Mouse (Mus musculus): ENCODE measurements around the gene Sh3rf1.

Gene Sh3rf1

GRCm38 (mm10) chr8:61223283-61223682 is 389 bp upstream of the Sh3rf1 start:
- in situ Hi-C loops (cut with MboI, MseI) = loop anchor here in 1 of 2 experiments (5.0 to 10.0 kb wide), 2 partner anchors 132 to 264 kb away; partner anchors contain the start of gene Cbr4

DNA sequence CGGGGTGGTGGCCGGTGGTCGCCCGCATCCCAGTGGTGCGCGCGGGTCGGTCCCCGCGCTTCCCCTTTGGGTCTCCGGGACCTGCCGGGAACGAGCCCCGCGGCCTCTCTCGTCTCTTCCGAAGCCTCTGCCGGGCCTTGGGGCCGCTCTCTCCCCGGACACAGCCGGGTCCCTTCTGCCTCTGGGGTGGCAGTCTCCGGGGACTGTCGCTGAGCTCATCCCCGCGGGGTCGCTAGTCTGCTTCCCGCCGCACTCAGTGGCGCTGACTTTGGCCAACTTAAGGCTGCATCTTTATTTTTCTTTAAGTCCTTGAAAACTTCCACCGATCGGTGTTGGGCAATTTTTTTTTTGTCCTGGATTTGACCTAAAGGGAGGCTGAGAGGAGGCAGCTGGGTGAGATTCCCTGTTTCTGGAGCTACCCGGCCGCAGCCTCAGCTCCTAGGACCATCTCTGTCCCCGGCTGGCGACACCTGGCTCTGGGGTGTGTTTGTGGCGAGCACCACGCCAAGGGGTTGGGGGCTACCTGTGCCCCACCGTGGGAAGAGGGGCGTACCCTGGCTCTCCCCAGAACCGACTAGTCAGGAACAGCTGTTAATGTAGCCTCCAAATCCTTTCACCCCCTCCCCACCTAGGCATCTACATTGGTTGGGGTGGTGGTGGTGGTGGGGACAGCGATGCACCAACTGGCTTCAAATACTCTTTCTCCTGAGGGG is 864 bp downstream of the Sh3rf1 start:
- in situ Hi-C loops (cut with MboI, MseI) = loop anchor here (5.0 to 10.0 kb wide), 3 partner anchors 53 to 263 kb away; partner anchors contain the start of gene Cbr4 (in 1 of the 2)

DNA sequence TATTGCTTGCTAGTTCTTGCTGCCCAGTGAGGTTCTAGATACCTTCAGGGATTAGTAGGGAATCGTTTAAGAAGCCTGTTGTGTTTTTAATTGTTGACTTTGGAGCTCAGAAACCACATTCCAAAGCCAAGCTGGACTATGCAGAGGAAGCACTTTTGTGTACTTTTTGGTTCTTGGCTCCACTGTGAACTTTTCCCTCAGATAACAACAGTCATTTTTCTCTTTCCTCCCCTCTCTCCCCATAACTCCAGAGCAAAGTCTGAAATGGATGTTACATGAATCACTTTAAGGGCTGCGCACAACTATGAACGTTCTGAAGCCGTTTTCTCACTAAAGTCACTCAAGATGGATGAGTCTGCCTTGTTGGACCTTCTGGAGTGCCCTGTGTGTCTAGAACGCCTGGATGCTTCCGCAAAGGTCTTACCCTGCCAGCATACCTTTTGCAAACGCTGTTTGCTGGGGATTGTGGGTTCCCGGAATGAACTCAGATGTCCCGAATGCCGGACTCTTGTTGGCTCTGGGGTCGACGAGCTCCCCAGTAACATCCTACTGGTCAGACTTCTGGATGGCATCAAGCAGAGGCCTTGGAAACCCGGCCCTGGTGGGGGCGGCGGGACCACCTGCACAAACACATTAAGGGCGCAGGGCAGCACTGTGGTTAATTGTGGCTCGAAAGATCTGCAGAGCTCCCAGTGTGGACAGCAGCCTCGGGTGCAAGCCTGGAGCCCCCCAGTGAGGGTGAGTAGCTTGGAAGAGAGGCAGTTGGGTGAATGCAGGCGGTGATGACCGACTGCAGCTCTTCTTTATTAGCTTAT is 2.1 kb downstream of the Sh3rf1 start:
- in situ Hi-C loops (cut with MboI, MseI) = loop anchor here (5.0 to 10.0 kb wide), 2 partner anchors 52 to 129 kb away; no protein-coding TSS in a partner anchor

- in situ Hi-C loops (cut with MboI, MseI) = loop anchor here (5.0 to 10.0 kb wide), 2 partner anchors 51 to 128 kb away; no protein-coding TSS in a partner anchor
These were observed 3.0 kb downstream of the Sh3rf1 start for GRCm38 (mm10) chr8:61226632-61227031.

DNA sequence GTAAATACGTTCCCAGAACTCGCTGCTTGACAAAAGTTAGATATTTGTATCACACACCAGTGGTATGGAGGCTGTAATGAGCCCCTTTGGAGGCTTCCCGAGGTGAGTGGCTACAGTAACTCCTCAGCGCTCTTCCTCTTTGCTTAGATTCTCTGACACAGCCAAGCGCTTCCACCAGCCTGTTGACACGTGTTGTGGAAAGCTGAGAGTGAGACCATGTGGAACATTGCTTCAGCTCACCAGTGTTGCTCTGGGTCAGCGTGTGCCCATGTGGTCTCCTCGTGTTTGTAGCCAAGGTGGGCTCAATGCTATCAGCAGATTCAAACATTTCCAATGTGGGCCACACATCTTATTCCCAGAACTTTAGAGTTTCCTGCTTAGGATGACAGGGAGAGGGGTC is 5.0 kb downstream of the Sh3rf1 start:
- in situ Hi-C loops (cut with MboI, MseI) = loop anchor here (5.0 to 10.0 kb wide), 2 partner anchors 49 to 126 kb away; no protein-coding TSS in a partner anchor

GRCm38 (mm10) chr8:61229511-61230195 is 6.0 kb downstream of the Sh3rf1 start:
- in situ Hi-C loops (cut with MboI, MseI) = loop anchor here (5.0 to 10.0 kb wide), 2 partner anchors 48 to 125 kb away; no protein-coding TSS in a partner anchor

GRCm38 (mm10) chr8:61230881-61231755 is 7.4 kb downstream of the Sh3rf1 start:
- in situ Hi-C loops (cut with MboI, MseI) = no loop called here

GRCm38 (mm10) chr8:61235499-61235898 is 11.8 kb downstream of the Sh3rf1 start:
- in situ Hi-C loops (cut with MboI, MseI) = no loop called here

DNA sequence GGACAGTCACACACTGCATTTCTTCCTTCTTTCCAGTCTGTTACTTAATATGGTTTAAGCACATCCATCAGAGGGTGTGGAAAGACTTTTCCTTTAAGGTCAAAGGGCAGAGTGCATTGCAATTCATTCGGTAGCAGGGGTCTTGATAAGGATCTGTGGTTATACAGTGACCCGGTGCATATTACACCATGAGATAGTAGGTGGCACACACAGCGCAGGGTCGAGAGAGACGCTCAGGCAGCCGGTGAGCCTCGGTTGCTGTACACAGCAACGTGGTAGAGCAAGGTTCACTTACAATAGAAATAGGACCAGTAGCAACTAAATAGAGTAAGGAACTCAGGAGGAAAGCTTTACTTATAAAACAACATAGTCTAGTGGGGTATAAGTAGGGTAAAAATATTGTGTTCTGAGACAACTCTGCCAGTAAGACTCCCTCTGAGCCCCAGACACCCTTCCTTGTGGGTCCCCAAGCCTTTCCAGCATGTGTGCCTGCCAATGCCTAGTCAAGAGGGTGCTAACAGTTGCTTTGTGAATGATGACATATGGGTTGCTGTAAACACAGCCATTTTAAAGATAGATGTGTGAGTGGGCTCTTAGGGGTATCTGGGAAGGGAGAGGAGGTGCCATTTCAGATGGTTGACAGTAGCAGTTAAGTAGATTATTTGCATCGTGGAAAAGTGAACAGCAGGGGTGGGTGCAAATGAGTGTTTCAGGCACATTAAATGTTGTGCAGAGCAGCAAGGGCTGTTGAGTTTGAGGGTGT is 13.0 kb downstream of the Sh3rf1 start:
- in situ Hi-C loops (cut with MboI, MseI) = no loop called here

GRCm38 (mm10) chr8:61239576-61239975 is 15.9 kb downstream of the Sh3rf1 start:
- in situ Hi-C loops (cut with MboI, MseI) = no loop called here

GRCm38 (mm10) chr8:61241229-61241628 is 17.6 kb downstream of the Sh3rf1 start:
- in situ Hi-C loops (cut with MboI, MseI) = no loop called here

- in situ Hi-C loops (cut with MboI, MseI) = no loop called here
These were observed 19.2 kb downstream of the Sh3rf1 start for GRCm38 (mm10) chr8:61242896-61243295.

DNA sequence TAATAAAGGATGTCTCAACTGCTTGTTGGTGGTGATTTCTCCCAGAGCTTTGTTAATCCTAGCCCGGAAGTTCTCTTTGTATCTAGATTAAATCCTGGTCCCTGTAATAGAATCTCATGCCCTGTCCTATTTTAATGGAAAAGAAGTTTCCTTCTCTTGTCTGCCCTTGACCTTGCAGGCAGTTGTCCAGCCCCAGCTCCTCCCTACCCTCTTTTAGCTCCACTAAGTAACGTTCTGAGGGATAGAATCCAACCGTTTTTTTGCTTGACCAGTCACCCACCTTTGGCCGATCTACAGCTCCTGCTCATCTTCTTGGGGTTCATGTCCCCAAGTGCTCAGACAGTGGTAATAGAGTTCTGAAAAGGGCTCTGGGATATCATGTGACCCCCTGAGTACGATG is 19.8 kb downstream of the Sh3rf1 start:
- in situ Hi-C loops (cut with MboI, MseI) = no loop called here

- in situ Hi-C loops (cut with MboI, MseI) = no loop called here
These were observed 20.5 kb downstream of the Sh3rf1 start for GRCm38 (mm10) chr8:61244157-61244556.

GRCm38 (mm10) chr8:61247270-61248025 is 23.8 kb downstream of the Sh3rf1 start:
- in situ Hi-C loops (cut with MboI, MseI) = no loop called here

DNA sequence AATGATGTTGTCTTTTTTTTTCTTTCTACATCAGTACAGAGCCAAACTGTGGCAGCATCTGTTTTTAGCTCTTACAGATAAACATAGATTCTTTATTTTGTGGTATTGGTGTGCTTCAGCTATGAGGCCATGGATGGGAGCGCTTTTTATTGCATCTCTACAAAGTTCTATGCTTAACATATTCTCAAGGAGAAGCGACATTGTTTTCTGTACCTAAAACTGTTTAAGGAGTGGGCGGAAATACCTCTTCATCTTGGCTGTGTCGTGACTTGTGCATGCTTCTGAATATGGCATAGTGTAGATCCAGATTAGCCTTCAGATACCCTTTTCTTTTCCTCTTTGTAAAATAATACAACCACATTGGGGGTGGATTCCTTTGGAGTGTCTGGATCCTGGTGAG is 25.8 kb downstream of the Sh3rf1 start:
- in situ Hi-C loops (cut with MboI, MseI) = no loop called here

GRCm38 (mm10) chr8:61254196-61254595 is 30.5 kb downstream of the Sh3rf1 start:
- in situ Hi-C loops (cut with MboI, MseI) = no loop called here

DNA sequence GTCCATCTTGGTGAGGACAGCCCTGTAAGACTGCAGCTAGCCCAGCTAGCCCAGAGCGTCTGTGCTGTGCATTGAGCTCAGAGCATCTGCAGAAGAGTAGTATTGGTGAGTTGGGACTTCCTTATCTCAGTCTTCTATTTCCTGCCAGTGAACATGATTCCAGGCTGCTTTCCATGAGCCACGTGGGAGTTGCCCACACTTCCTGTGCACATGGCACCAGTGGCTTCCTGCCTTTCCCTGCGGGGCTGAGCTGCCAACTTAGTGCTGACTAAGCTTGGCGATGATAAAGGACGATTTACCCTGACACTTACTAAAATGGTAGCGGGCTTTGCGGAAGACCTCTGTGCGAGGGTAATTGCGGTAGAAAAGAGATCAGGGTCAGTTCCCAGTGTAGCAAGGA is 35.2 kb downstream of the Sh3rf1 start:
- in situ Hi-C loops (cut with MboI, MseI) = no loop called here

DNA sequence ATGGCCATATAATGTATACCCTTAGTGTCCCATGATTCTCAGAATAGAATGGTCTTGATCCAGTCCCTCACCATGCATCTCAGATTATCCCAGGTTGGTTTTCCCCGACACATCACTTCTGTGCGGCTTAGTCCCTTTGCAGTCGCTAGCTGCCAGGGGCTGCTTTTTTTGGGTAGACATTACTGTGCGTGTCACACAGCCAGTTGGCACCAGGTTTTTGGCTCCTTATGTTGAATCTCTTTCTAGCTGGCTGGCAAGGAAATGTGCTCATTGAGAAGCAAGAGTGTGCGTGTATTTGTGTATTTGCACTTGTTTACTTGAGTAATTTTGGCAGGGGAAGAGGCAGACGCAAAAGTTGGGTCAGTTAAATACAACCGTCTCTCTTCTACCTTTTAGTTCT is 35.9 kb downstream of the Sh3rf1 start:
- in situ Hi-C loops (cut with MboI, MseI) = no loop called here
